Mouse (Mus musculus): ENCODE measurements around the gene Erc2. TPM values are rescaled to one million over a fixed set of nuclear protein-coding genes. Genes with fewer than 3 reads are reported as not detected.

Gene Erc2
- total RNA-seq, 2 experiments from 2014 or later, result not detected

GRCm38 (mm10) chr14:28242743-28243142, 620.5 kb downstream of the Erc2 start:
- ATAC-seq (replicated peaks; ENCODE audit: low FRiP score, poor library complexity, severe bottlenecking), result no peak

- ATAC-seq (replicated peaks; ENCODE audit: low FRiP score, poor library complexity, severe bottlenecking), result no peak
Measured at GRCm38 (mm10) chr14:28243474-28243873, 621.2 kb downstream of the Erc2 start.

GRCm38 (mm10) chr14:28262706-28263105, 640.5 kb downstream of the Erc2 start:
- ATAC-seq (replicated peaks; ENCODE audit: low FRiP score, poor library complexity, severe bottlenecking), result no peak

GRCm38 (mm10) chr14:28267367-28267766, 645.1 kb downstream of the Erc2 start:
- ATAC-seq (replicated peaks; ENCODE audit: low FRiP score, poor library complexity, severe bottlenecking), result no peak

- ATAC-seq (replicated peaks; ENCODE audit: low FRiP score, poor library complexity, severe bottlenecking), result no peak
Measured at GRCm38 (mm10) chr14:28271846-28272245, 649.6 kb downstream of the Erc2 start.

GRCm38 (mm10) chr14:28273669-28274068, 651.4 kb downstream of the Erc2 start:
- ATAC-seq (replicated peaks; ENCODE audit: low FRiP score, poor library complexity, severe bottlenecking), result no peak

- ATAC-seq (replicated peaks; ENCODE audit: low FRiP score, poor library complexity, severe bottlenecking), result no peak
Measured at GRCm38 (mm10) chr14:28274826-28275225, 652.6 kb downstream of the Erc2 start.

GRCm38 (mm10) chr14:28278951-28279350, 656.7 kb downstream of the Erc2 start:
- no peak for ATAC-seq (replicated peaks; ENCODE audit: low FRiP score, poor library complexity, severe bottlenecking)

- ATAC-seq (replicated peaks; ENCODE audit: low FRiP score, poor library complexity, severe bottlenecking), result no peak
Measured at GRCm38 (mm10) chr14:28280376-28280775, 658.1 kb downstream of the Erc2 start.

- ATAC-seq (replicated peaks; ENCODE audit: low FRiP score, poor library complexity, severe bottlenecking), result no peak
Measured at GRCm38 (mm10) chr14:28283319-28284095, 661.3 kb downstream of the Erc2 start.

GRCm38 (mm10) chr14:28286511-28286910, 664.3 kb downstream of the Erc2 start:
- ATAC-seq (replicated peaks; ENCODE audit: low FRiP score, poor library complexity, severe bottlenecking), result no peak

- no peak for ATAC-seq (replicated peaks; ENCODE audit: low FRiP score, poor library complexity, severe bottlenecking)
Measured at GRCm38 (mm10) chr14:28288196-28288595, 666.0 kb downstream of the Erc2 start.

- no peak for ATAC-seq (replicated peaks; ENCODE audit: low FRiP score, poor library complexity, severe bottlenecking)
Measured at GRCm38 (mm10) chr14:28288926-28289325, 666.7 kb downstream of the Erc2 start.

GRCm38 (mm10) chr14:28293921-28294320, 671.7 kb downstream of the Erc2 start:
- no peak for ATAC-seq (replicated peaks; ENCODE audit: low FRiP score, poor library complexity, severe bottlenecking)

- no peak for ATAC-seq (replicated peaks; ENCODE audit: low FRiP score, poor library complexity, severe bottlenecking)
Measured at GRCm38 (mm10) chr14:28295145-28295544, 672.9 kb downstream of the Erc2 start.

- ATAC-seq (replicated peaks; ENCODE audit: low FRiP score, poor library complexity, severe bottlenecking), result no peak
Measured at GRCm38 (mm10) chr14:28300095-28300494, 677.9 kb downstream of the Erc2 start.

- no peak for ATAC-seq (replicated peaks; ENCODE audit: low FRiP score, poor library complexity, severe bottlenecking)
Measured at GRCm38 (mm10) chr14:28301251-28301650, 679.0 kb downstream of the Erc2 start.

- ATAC-seq (replicated peaks; ENCODE audit: low FRiP score, poor library complexity, severe bottlenecking), result no peak
Measured at GRCm38 (mm10) chr14:28304131-28304530, 681.9 kb downstream of the Erc2 start.

- ATAC-seq (replicated peaks; ENCODE audit: low FRiP score, poor library complexity, severe bottlenecking), result no peak
Measured at GRCm38 (mm10) chr14:28308661-28309060, 686.4 kb downstream of the Erc2 start.

GRCm38 (mm10) chr14:28316851-28317250, 694.6 kb downstream of the Erc2 start:
- ATAC-seq (replicated peaks; ENCODE audit: low FRiP score, poor library complexity, severe bottlenecking), result no peak

- ATAC-seq (replicated peaks; ENCODE audit: low FRiP score, poor library complexity, severe bottlenecking), result no peak
Measured at GRCm38 (mm10) chr14:28321916-28322534, 699.8 kb downstream of the Erc2 start.
